Mouse (Mus musculus) kidney, adult 2 months (tissue): ENCODE measurements around the gene Chrm3.

Experiments used
- CTCF ChIP-seq: fragments of 200-500 bp; conservative IDR thresholded peaks from 2 replicates; pipeline ENCODE4 v1.5.1; 2011; ENCODE audit warnings: low read depth, mild to moderate bottlenecking, control low read depth, low read length, moderate library complexity, mixed read lengths; ENCODE audit not compliant: insufficient read depth, insufficient read length
- POLR2A ChIP-seq: fragments of 200-500 bp; IDR thresholded peaks from one replicate; pipeline ENCODE4 v1.6.1; 2011; ENCODE audit warnings: low read depth, low read length, control low read depth

GRCm38 (mm10) chr13:10071165-10071564 lies 289.5 kb downstream of the Chrm3 start:
- TF ChIP-seq CTCF (peak; percentile 52; the same call in 1 of the 2 replicates), POLR2A (no peak)
